Mouse (Mus musculus): Measurements from ENCODE around the gene Gal3st2c.
A peak's percentile ranks its signal among the peaks of the same experiment; 100 is the strongest.
"Not testable (repeated sequence)": the region's sequence is repeated elsewhere in the genome, so short reads cannot be mapped to it uniquely, and the experiment has no call there.

The Gal3st2c gene

DNA sequence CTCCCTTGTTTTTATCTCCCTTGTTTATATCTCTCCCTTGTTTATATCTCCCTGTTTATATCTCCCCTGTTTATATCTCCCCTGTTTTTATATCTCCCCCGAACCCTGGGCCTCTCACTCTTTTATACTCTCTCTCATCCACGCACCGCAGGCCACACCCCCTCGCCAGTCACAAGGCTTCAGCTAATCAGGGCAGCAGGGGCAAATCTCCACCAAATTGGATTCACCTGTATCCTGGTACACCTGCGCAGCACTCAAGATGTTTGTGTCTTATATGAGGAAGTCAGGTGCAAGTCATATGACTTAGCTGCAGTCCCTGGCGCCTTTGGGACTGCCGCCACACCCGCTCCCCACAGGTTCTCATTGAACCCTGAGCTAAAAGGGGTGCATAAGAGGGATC lies at the start of gene Gal3st2c:
TSS of gene Gal3st2c (plus strand) at position 301 of the 400 bp plus-strand sequence.
- TF ChIP-seq GATA4 (IDR thresholded peaks at IDR 0.05; ENCODE audit: insufficient replicate concordance, low read length) = not testable (repeated sequence)

DNA sequence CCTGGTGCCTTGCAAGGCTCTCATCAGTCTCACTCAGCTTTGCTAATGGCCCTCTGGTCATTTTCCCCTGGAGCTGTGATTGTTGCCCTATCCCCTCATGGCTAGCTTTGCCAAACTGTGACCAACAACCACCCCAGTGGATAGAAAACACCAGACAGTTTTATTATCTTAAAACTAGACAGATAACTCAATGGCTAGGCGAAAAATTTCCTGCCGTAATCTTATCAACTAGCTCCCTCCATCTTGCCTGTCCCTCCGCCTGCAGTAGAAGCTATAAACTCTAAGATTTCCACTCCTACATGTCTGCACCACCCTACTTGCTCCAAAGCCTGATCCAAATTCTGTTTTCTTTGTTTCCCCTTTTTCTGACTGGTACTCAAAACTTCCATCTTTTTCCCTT lies 4.1 kb upstream of the Gal3st2c start:
- no peak for TF ChIP-seq GATA4 (IDR thresholded peaks at IDR 0.05; ENCODE audit: insufficient replicate concordance, low read length)

DNA sequence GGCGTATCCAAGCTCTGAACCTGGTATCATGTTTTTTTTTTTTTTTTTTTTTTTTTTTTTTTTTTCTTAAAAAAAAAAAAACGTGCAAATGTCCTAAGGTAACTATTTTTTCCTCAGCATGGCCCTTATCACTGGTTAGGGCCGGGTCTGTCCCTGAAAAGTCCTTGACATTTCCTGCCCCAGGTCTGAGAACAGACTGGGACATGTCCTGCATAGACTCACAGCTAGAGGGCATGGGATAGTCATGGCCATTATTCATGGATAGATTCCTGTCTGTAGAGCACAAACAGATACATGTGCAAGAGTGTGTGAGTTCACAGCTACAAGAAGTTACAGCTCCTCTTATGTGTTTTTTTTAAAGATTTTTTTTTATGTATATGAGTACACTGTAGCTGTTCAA lies 1.5 kb upstream of the Gal3st2c start:
- no peak for TF ChIP-seq GATA4 (IDR thresholded peaks at IDR 0.05; ENCODE audit: insufficient replicate concordance, low read length)

DNA sequence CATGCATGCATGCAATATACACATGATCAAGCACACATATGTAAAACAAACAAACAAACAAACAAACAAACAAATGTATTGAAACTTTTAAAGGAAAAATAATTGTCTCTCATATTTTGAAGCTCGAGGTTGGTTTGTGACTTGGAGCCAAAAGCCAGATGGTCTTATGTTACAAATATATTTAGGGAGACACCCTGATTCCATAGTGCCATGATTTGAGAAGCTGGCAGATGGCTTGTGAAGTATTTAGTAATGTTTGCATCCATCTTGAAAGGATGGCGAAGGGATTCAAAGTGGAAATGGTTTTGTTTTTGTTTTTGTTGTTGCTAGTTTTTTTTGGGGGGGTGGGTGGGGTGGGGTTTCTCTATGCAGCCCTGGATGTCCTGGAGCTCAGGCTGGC lies 10.7 kb downstream of the Gal3st2c start:
- TF ChIP-seq GATA4 (IDR thresholded peaks at IDR 0.05; ENCODE audit: insufficient replicate concordance, low read length) = no peak

DNA sequence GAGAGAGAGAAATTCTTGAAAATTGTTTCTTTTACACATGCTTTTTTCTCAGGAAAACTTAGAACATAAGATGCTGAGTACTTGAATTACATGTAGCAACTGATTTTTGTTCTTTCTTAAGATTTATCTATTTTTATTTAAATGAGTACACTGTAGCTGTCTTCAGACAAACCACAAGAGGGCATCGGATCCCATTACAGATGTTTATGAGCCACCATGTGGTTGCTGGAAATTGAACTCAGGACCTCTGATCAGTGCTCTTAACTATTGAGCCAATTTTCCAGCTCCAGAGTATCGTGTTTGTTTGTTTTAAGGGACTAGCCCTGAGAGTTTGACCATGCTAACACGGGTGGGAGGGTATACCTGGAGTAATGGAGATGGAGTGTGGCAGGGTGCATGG lies 21.3 kb downstream of the Gal3st2c start:
- no peak for TF ChIP-seq GATA4 (IDR thresholded peaks at IDR 0.05; ENCODE audit: insufficient replicate concordance, low read length)

DNA sequence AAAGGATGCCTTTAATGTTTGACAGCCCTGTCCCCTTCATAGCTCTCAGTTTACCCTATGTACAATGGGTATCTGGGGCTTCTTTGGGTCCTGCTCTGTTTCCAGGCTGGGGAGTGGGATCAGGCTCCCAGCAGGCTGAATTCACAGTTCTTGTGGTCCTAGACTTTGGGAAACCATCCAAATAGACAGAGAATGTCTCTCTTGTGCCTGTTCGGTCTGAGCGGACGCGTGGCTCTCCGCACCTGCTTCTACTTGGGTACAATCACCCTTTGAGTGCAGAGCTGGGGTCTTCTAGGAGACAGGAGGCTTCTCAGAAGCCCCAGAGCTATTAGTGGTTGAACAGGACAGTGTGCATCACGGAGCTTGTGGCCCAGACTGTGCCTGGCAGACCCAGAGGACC lies 29.8 kb downstream of the Gal3st2c start, which contains the start of gene Neu4:
TSS of gene Neu4 (plus strand) at position 301 of the 400 bp plus-strand sequence.
- TF ChIP-seq GATA4 (IDR thresholded peaks at IDR 0.05; ENCODE audit: insufficient replicate concordance, low read length) = no peak

DNA sequence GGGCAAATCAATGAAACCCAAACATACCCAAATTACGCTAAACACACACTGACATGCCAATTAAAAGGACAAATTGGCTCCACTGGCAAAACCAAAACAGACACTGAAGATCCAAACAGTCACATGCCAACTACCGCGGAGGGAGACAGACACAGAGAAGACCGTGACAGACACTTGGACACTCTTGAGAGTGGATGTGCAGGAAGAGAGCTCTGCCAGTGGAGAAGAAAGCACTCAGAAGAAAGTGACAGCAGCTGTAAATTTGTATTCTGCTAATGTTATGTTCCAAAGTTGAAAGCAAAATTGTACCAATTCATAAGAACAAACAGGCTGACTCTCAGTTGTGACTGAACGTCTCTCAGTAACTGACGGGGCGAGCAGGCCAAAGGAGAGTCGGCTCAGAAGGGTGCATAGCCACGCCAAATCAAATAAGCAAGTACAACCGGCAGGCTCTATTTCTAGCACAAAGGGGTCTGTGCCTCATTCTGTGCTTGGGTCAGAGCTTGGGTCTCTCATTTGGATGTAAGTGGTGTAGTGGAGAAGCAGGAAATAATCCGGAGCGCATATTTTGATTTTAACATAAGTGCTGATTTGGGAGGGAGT lies 37.3 kb downstream of the Gal3st2c start:
- no peak for TF ChIP-seq GATA4 (IDR thresholded peaks at IDR 0.05; ENCODE audit: insufficient replicate concordance, low read length)

DNA sequence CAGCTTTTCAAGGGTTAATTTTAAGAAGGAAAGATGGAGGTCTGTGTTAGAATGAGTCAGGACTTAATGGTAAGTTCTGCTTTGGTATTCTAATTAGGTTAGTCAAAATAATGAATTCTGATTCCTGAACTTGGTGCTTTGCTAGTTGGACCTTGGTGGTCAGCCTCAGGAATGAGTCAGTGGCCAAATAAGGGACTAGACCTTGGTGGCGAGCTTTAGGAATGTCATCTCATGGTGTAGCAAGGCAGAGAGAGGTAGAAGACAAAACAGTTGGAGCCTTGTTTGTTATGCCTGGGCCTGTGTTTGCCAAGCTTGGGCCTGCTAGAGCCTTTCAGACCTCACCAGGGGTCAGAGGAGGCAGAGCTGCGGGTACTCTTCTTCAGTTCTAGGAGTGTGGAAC lies 38.4 kb downstream of the Gal3st2c start:
- no peak for TF ChIP-seq GATA4 (IDR thresholded peaks at IDR 0.05; ENCODE audit: insufficient replicate concordance, low read length)

DNA sequence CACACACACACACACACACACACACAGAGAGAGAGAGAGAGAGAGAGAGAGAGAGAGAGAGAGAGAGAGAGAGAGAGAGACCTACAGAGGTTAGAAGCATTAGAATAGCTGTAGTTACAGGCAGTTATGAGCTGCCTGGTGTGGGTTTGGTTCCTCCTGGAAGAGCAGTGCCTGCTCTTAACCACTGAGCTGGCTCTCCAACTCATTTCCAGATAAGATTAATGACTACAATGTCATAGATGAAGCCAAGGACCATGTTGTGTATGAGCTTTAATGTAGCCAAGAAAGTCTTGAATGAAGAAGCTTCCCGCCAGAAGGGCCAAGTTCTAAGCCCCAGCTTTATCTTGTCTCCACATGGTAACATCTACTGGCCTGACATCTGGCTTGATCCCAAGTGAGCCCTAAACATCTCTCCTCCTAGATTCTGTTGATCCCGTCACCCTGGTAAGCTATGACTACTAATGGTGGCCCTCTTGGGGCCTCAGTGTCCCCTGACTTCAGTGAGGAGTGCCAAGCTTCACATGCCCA lies 42.8 kb downstream of the Gal3st2c start:
- TF ChIP-seq GATA4 (IDR thresholded peaks at IDR 0.05; ENCODE audit: insufficient replicate concordance, low read length) = no peak

DNA sequence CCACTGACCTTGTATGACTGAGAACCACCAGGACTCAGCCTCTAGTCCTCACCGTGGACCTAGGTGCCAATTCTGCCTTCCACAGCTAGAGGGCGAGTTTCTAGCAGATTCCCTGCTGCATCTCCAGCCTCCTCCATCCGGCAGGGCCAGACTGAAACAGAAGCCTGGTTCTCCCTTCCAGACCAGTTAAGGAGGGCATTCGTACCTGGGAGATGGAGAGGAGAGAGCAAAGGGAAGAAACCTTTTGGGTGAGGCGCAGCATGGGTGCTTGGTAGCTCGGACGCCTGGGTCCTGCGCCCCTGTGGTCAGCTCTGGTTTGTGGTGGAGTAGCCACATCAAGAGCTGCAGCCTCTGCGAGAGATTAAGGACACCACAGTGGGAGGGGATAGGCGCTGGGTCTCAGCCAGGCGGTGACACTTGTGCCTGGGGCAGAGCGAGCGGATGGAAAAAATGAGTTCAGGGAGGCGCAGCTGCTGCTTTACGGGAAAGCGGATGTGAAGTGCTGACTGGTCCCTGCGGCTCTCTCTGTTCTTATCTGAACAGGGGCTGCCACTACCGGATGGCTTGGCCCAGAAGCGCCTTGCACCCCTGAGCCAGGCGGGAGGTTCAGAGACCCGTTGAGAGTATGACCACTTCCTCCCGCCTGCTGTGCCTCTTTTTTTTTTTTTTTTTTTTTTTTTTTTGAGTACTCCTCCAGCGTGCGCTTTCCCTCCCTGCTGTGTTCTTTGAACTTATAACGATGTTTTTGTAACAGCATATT lies 44.9 kb downstream of the Gal3st2c start:
- TF ChIP-seq GATA4 (IDR thresholded peaks at IDR 0.05; ENCODE audit: insufficient replicate concordance, low read length) = peak; percentile 81; the same call in 1 of the 2 replicates

DNA sequence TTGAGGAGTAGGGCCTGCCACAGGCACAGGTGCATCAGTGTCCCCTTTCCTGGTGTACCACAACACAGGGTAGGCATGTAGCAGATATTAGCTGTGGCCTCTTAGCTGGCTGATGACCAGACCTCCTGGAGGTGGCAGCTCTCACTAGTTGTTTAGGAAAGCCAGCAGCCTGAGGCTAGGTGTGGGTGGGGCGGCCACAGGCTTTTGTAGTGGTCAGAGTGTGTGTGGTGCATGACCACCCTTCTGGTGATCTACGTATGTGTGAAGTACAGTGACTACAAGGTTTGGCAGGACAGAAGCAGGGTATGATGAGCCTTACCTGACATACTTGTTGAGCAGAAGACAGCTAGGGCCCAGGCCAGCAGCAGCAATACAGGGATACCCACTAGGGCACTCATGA lies 50.1 kb downstream of the Gal3st2c start:
- no peak for TF ChIP-seq GATA4 (IDR thresholded peaks at IDR 0.05; ENCODE audit: insufficient replicate concordance, low read length)

DNA sequence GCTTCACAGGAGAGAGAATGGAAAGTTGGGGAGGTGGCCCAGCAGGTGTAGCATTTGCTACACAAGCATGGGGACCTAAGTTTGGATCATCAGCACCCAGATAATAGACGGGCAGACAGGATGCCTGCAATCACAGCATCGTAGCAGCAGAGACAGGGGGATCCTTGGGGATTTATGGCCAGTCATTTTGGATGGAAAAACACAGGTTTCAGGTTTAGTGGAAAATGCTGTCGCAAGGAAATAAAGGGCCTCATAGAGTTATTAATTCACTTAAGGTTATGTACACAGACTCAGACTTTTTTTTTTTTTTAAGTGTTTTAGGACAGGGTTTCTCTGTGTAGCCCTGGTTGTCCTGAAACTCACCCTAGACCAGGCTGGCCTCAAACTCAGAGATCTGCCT lies 55.2 kb downstream of the Gal3st2c start:
- no peak for TF ChIP-seq GATA4 (IDR thresholded peaks at IDR 0.05; ENCODE audit: insufficient replicate concordance, low read length)

DNA sequence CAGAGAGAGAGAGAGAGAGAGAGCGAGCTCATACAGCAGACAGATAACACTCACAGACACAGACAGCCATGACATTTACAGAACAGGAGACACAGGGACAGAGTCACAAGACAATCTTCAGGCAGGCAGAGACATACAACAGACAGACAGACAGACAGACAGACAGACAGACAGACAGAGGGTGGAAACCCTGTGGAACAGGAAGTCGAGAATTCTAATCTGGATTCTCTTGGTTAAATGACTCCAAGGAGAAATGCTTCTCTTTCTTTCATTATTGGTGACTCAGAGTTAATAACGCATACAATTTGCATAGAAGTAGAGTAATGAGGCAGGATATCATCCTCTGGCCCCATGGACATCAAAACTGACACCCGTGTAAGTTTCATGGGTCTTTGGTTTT lies 56.2 kb downstream of the Gal3st2c start:
- TF ChIP-seq GATA4 (IDR thresholded peaks at IDR 0.05; ENCODE audit: insufficient replicate concordance, low read length) = no peak

DNA sequence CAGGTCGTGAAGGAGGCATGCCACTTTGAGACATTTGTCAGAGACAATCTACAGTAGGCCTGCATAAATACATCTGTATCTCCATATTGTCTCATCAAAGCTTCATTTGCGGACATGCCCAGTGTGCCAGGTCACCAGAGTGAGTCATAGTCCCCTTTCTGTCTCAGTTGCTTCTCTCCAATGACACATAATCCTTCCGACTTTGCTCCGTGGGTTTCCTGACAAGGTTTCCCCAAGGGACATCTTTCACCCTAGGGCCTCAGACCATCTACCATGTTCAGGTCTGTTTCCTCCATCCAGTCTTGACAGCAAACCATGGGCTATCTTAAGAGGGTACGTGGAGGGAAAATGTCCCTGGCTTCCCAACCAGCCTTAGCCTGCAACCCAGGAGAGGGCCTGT lies 60.8 kb downstream of the Gal3st2c start:
- TF ChIP-seq GATA4 (IDR thresholded peaks at IDR 0.05; ENCODE audit: insufficient replicate concordance, low read length) = no peak

DNA sequence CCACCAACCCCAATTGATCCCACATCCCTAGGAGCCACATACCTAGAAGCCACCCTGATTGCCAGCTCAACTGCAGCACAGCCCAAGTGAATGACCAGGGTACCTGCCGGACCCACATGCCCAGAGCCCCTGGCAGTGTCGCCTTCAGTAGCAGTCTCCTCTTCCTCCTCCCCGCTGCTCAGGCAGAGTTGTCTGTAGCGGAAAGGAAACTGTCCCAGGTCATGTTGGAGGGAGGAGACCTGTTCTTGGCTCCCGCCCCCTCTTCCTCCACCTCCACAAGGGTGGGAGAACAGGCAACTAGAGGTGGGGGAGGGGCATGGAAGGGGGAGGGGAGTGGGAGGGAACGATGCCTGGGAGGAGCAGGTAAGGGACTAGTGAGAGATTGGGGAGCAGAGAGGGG lies 62.1 kb downstream of the Gal3st2c start, which contains the start of gene Pdcd1:
TSS of gene Pdcd1 (minus strand) at position 181 of the 400 bp plus-strand sequence.
- TF ChIP-seq GATA4 (IDR thresholded peaks at IDR 0.05; ENCODE audit: insufficient replicate concordance, low read length) = no peak

DNA sequence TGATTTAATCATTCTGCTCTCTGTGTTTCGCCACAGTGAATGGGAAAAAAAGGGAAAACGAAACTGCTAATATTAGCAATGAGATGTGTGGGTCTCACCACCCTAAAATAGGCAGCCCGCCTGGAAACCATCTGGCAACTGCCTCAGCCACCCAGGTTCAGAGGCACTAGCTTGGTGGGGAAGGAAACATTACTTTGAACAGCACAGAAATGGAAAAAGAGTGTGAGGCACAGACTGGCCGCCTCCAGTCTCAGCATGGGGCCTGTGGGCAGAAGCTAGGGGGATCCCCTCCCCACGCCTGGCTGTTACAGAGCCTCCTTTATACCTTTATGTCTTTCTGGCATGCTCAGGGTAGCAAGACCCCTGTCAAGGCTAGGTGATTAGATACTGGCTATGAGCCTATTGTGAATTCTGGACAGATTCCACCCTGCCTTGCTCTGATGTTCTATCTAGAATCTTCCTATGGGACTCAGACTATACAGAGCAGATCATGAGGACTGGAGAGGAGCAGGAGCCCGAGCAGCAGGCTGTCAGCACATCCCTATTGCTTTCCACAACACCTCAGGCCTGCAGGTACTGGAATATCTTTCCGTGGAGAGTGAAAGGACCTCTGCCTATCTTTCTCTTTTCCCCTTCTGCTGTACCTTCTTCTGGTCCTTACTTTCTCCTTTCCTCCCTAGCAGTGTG lies 63.4 kb downstream of the Gal3st2c start:
- TF ChIP-seq GATA4 (IDR thresholded peaks at IDR 0.05; ENCODE audit: insufficient replicate concordance, low read length) = no peak

All from liver, adult (tissue).